Mouse (Mus musculus): Measurements from ENCODE around the gene Zswim5. TPM values are rescaled to one million over a fixed set of nuclear protein-coding genes. Genes with fewer than 3 reads are reported as not detected.

Zswim5 gene
- polyA plus RNA-seq, 1 experiment from 2014 or later = 0.04 TPM

GRCm38 (mm10) chr4:116976503-116976902 lies 99.3 kb downstream of the Zswim5 start:
- Histone ChIP-seq H3K4me1 (replicated peaks; ENCODE audit: control insufficient read depth, insufficient read depth) (no peaks in the 10 kb centered on the region), H3K27me3 (ENCODE audit: control insufficient read depth, insufficient read depth, low read length) (no peaks in the 10 kb centered on the region), H3K27ac (replicated peaks) (no peak overlapping the region), H3K4me3 (ENCODE audit: low read depth, low read length) (no peak overlapping the region), H3K36me3 (ENCODE audit: control insufficient read depth, insufficient read depth, low read length) (no peaks in the 10 kb centered on the region), H3K9ac (ENCODE audit: low read length) (no peak overlapping the region), H3K9me3 (ENCODE audit: control insufficient read depth, low read length) (no peaks in the 10 kb centered on the region), H3K4me2 (replicated peaks; ENCODE audit: low read depth) (no peak overlapping the region)
- ATAC-seq (ENCODE audit: low FRiP score, low TSS enrichment) = no peak
- 59% methylated on average over 2 of the region's 2 CpGs for WGBS
- TF ChIP-seq EP300 (optimal IDR thresholded peaks at IDR 0.05) (no peak), CTCF (IDR thresholded peaks at IDR 0.05; ENCODE audit: low read depth) (peak; percentile 52)
- no peak for DNase-seq (ENCODE audit: low spot score)

GRCm38 (mm10) chr4:116985681-116986080 lies 108.5 kb downstream of the Zswim5 start:
- no peak overlapping the region for H3K4me2 ChIP-seq (replicated peaks; ENCODE audit: low read depth)
- no peak overlapping the region for H3K4me3 ChIP-seq (ENCODE audit: low read depth, low read length)
- ATAC-seq (ENCODE audit: low FRiP score, low TSS enrichment) = no peak
- no peak for DNase-seq (ENCODE audit: low spot score)
- H3K36me3 ChIP-seq (ENCODE audit: control insufficient read depth, insufficient read depth, low read length) = no peaks in the 10 kb centered on the region
- no peaks in the 10 kb centered on the region for H3K9me3 ChIP-seq (ENCODE audit: control insufficient read depth, low read length)
- no peaks in the 10 kb centered on the region for H3K4me1 ChIP-seq (replicated peaks; ENCODE audit: control insufficient read depth, insufficient read depth)
- 86% methylated on average over 7 of the region's 7 CpGs for WGBS
- H3K27ac ChIP-seq (replicated peaks) = no peak overlapping the region
- no peak overlapping the region for H3K9ac ChIP-seq (ENCODE audit: low read length)
- TF ChIP-seq CTCF (IDR thresholded peaks at IDR 0.05; ENCODE audit: low read depth) (no peak), EP300 (optimal IDR thresholded peaks at IDR 0.05) (no peak)
- no peaks in the 10 kb centered on the region for H3K27me3 ChIP-seq (ENCODE audit: control insufficient read depth, insufficient read depth, low read length)

- no peaks in the 10 kb centered on the region for H3K4me1 ChIP-seq (replicated peaks; ENCODE audit: control insufficient read depth, insufficient read depth)
- H3K9ac ChIP-seq (ENCODE audit: low read length) = no peak overlapping the region
- H3K4me3 ChIP-seq (ENCODE audit: low read depth, low read length) = no peak overlapping the region
- no peaks in the 10 kb centered on the region for H3K27me3 ChIP-seq (ENCODE audit: control insufficient read depth, insufficient read depth, low read length)
- 60% methylated on average over 17 of the region's 17 CpGs for WGBS
- H3K36me3 ChIP-seq (ENCODE audit: control insufficient read depth, insufficient read depth, low read length) = no peaks in the 10 kb centered on the region
- ATAC-seq (ENCODE audit: low FRiP score, low TSS enrichment) (peak; percentile 85), DNase-seq (ENCODE audit: low spot score) (peak; percentile 82)
- no peaks in the 10 kb centered on the region for H3K9me3 ChIP-seq (ENCODE audit: control insufficient read depth, low read length)
- no peak overlapping the region for H3K27ac ChIP-seq (replicated peaks)
- TF ChIP-seq EP300 (optimal IDR thresholded peaks at IDR 0.05) = no peak
- TF ChIP-seq CTCF (IDR thresholded peaks at IDR 0.05; ENCODE audit: low read depth) = peak; percentile 85
- no peak overlapping the region for H3K4me2 ChIP-seq (replicated peaks; ENCODE audit: low read depth)
Measured at GRCm38 (mm10) chr4:116986400-116987121, 109.4 kb downstream of the Zswim5 start.

GRCm38 (mm10) chr4:116987122-116987456 lies 109.9 kb downstream of the Zswim5 start:
- DNase-seq (ENCODE audit: low spot score) = no peak
- 65% methylated on average over 5 of the region's 5 CpGs for WGBS
- no peak for ATAC-seq (ENCODE audit: low FRiP score, low TSS enrichment)

GRCm38 (mm10) chr4:116989731-116990130 lies 112.6 kb downstream of the Zswim5 start:
- Histone ChIP-seq H3K4me2 (replicated peaks; ENCODE audit: low read depth) (no peak overlapping the region), H3K36me3 (ENCODE audit: control insufficient read depth, insufficient read depth, low read length) (no peaks in the 10 kb centered on the region), H3K4me1 (replicated peaks; ENCODE audit: control insufficient read depth, insufficient read depth) (peaks cover 4% of the 10 kb centered on the region), H3K9me3 (ENCODE audit: control insufficient read depth, low read length) (no peaks in the 10 kb centered on the region), H3K27ac (replicated peaks) (no peak overlapping the region), H3K27me3 (ENCODE audit: control insufficient read depth, insufficient read depth, low read length) (no peaks in the 10 kb centered on the region), H3K4me3 (ENCODE audit: low read depth, low read length) (no peak overlapping the region), H3K9ac (ENCODE audit: low read length) (no peak overlapping the region)
- TF ChIP-seq EP300 (optimal IDR thresholded peaks at IDR 0.05) (no peak), CTCF (IDR thresholded peaks at IDR 0.05; ENCODE audit: low read depth) (no peak)
- ATAC-seq (ENCODE audit: low FRiP score, low TSS enrichment) (no peak), DNase-seq (ENCODE audit: low spot score) (no peak)
- 62% methylated on average over 6 of the region's 6 CpGs for WGBS

More at GRCm38 (mm10) chr4:116987122-116987456, 109.9 kb downstream of the Zswim5 start:
- no peaks in the 10 kb centered on the region for H3K9me3 ChIP-seq (ENCODE audit: control insufficient read depth, low read length)
- H3K27ac ChIP-seq (replicated peaks) = no peak overlapping the region
- no peaks in the 10 kb centered on the region for H3K4me1 ChIP-seq (replicated peaks; ENCODE audit: control insufficient read depth, insufficient read depth)
- TF ChIP-seq EP300 (optimal IDR thresholded peaks at IDR 0.05) = no peak
- no peak for TF ChIP-seq CTCF (IDR thresholded peaks at IDR 0.05; ENCODE audit: low read depth)
- no peaks in the 10 kb centered on the region for H3K36me3 ChIP-seq (ENCODE audit: control insufficient read depth, insufficient read depth, low read length)
- no peak overlapping the region for H3K4me3 ChIP-seq (ENCODE audit: low read depth, low read length)
- no peak overlapping the region for H3K4me2 ChIP-seq (replicated peaks; ENCODE audit: low read depth)
- H3K27me3 ChIP-seq (ENCODE audit: control insufficient read depth, insufficient read depth, low read length) = no peaks in the 10 kb centered on the region
- H3K9ac ChIP-seq (ENCODE audit: low read length) = no peak overlapping the region

- H3K36me3 ChIP-seq (ENCODE audit: control insufficient read depth, insufficient read depth, low read length) = no peaks in the 10 kb centered on the region
- no peaks in the 10 kb centered on the region for H3K9me3 ChIP-seq (ENCODE audit: control insufficient read depth, low read length)
- ATAC-seq (ENCODE audit: low FRiP score, low TSS enrichment) = no peak
- H3K4me3 ChIP-seq (ENCODE audit: low read depth, low read length) = no peak overlapping the region
- WGBS = 9% methylated on average over 7 of the region's 7 CpGs
- H3K27me3 ChIP-seq (ENCODE audit: control insufficient read depth, insufficient read depth, low read length) = no peaks in the 10 kb centered on the region
- DNase-seq (ENCODE audit: low spot score) = peak; percentile 84
- H3K4me2 ChIP-seq (replicated peaks; ENCODE audit: low read depth) = no peak overlapping the region
- no peak overlapping the region for H3K27ac ChIP-seq (replicated peaks)
- H3K4me1 ChIP-seq (replicated peaks; ENCODE audit: control insufficient read depth, insufficient read depth) = peaks cover 7% of the 10 kb centered on the region
- TF ChIP-seq CTCF (IDR thresholded peaks at IDR 0.05; ENCODE audit: low read depth) (peak; percentile 96), EP300 (optimal IDR thresholded peaks at IDR 0.05) (no peak)
- H3K9ac ChIP-seq (ENCODE audit: low read length) = no peak overlapping the region
Measured at GRCm38 (mm10) chr4:116991366-116991765, 114.2 kb downstream of the Zswim5 start.

All from stomach, postnatal 0 days (tissue).